Mouse (Mus musculus) heart, adult 2 months (tissue): ENCODE measurements around the gene Gm20388.

ENCODE experiments used
- CTCF ChIP-seq: fragments of 200-600 bp; IDR thresholded peaks from 2 replicates; pipeline ENCODE4 v1.8.1; 2022; ENCODE audit warnings: antibody characterized with exemption, mild to moderate bottlenecking, moderate library complexity
- EP300 ChIP-seq: fragments of 200-500 bp; IDR thresholded peaks from 2 replicates; pipeline ENCODE4 v1.6.1; 2011; ENCODE audit warnings: low read depth, low read length, control low read depth; ENCODE audit not compliant: insufficient read depth
- POLR2A ChIP-seq: fragments of 200-500 bp; IDR thresholded peaks from 2 replicates; pipeline ENCODE4 v1.6.1; 2011; ENCODE audit warnings: mild to moderate bottlenecking, low read depth, low read length, control low read depth; ENCODE audit not compliant: insufficient read depth

GRCm38 (mm10) chr8:123042158-123042973, 3131.7 kb downstream of the Gm20388 start, which contains the start of gene Ankrd11:
- TF ChIP-seq CTCF (peak; percentile 55), EP300 (peak; percentile 77; the same call in 1 of the 2 replicates), POLR2A (peak; percentile 99)
